Mouse (Mus musculus): ENCODE results near the gene Wnk4. TPM values are rescaled to one million over a fixed set of nuclear protein-coding genes. Genes with fewer than 3 reads are reported as not detected.

Gene Wnk4
- polyA plus RNA-seq, 2 experiments: 5.3 to 6.4 TPM

- peaks cover 20 to 25% of the 10 kb centered on the region in 2 experiments for H3K4me1 ChIP-seq (replicated peaks; ENCODE audit: control insufficient read depth in 2 of 2, insufficient read depth in 2 of 2, low read length in 1 of 2)
- TF ChIP-seq EP300 (IDR thresholded peaks at IDR 0.05; ENCODE audit: low read depth) (no peak), CTCF (IDR thresholded peaks at IDR 0.05; ENCODE audit: low read depth) (no peak)
- peak overlapping the region; percentile 97; the same call in 1 of the 2 replicates for H3K4me2 ChIP-seq (ENCODE audit: low read depth)
- H3K9me3 ChIP-seq (ENCODE audit: control insufficient read depth, low read length): no peaks in the 10 kb centered on the region
- no peak overlapping the region for H3K27ac ChIP-seq
- no peak overlapping the region for H3K9ac ChIP-seq (replicated peaks)
- WGBS (ENCODE audit: insufficient replicate concordance): 14% methylated on average over 32 of the region's 32 CpGs
- DNase-seq (ENCODE audit: low read depth in 3 of 3, low spot score in 3 of 3) (no peak), ATAC-seq (ENCODE audit: insufficient read depth) (no peak)
- no peaks in the 10 kb centered on the region; the same call in 1 of the 2 replicates for H3K36me3 ChIP-seq (replicated peaks; ENCODE audit: control insufficient read depth, insufficient read depth, low read depth)
- no peak overlapping the region for H3K4me3 ChIP-seq (ENCODE audit: insufficient read depth in 1 of 2, low read depth in 2 of 2, low read length in 2 of 2)
- peaks cover 48% of the 10 kb centered on the region for H3K27me3 ChIP-seq (ENCODE audit: control insufficient read depth, insufficient read depth, low read length)
These were observed 3.0 kb downstream of the Wnk4 start for GRCm38 (mm10) chr11:101263138-101263988.

- Histone ChIP-seq H3K4me2 (ENCODE audit: low read depth) (no peak overlapping the region), H3K27ac (no peak overlapping the region), H3K9ac (replicated peaks) (no peak overlapping the region), H3K27me3 (ENCODE audit: control insufficient read depth, insufficient read depth, low read length) (peaks cover 48% of the 10 kb centered on the region), H3K36me3 (replicated peaks; ENCODE audit: control insufficient read depth, insufficient read depth, low read depth) (no peaks in the 10 kb centered on the region; the same call in 1 of the 2 replicates), H3K4me3 (ENCODE audit: insufficient read depth in 1 of 2, low read depth in 2 of 2, low read length in 2 of 2) (no peak overlapping the region), H3K9me3 (ENCODE audit: control insufficient read depth, low read length) (no peaks in the 10 kb centered on the region), H3K4me1 (replicated peaks; ENCODE audit: control insufficient read depth in 2 of 2, insufficient read depth in 2 of 2, low read length in 1 of 2) (peaks cover 14 to 22% of the 10 kb centered on the region in 2 experiments)
- 40% methylated on average over 3 of the region's 3 CpGs for WGBS (ENCODE audit: insufficient replicate concordance)
- no peak for ATAC-seq (ENCODE audit: insufficient read depth)
- TF ChIP-seq CTCF (IDR thresholded peaks at IDR 0.05; ENCODE audit: low read depth): no peak
- no peak for TF ChIP-seq EP300 (IDR thresholded peaks at IDR 0.05; ENCODE audit: low read depth)
- no peak for DNase-seq (ENCODE audit: low read depth in 3 of 3, low spot score in 3 of 3)
These were observed 3.6 kb downstream of the Wnk4 start for GRCm38 (mm10) chr11:101263989-101264280.

DNA sequence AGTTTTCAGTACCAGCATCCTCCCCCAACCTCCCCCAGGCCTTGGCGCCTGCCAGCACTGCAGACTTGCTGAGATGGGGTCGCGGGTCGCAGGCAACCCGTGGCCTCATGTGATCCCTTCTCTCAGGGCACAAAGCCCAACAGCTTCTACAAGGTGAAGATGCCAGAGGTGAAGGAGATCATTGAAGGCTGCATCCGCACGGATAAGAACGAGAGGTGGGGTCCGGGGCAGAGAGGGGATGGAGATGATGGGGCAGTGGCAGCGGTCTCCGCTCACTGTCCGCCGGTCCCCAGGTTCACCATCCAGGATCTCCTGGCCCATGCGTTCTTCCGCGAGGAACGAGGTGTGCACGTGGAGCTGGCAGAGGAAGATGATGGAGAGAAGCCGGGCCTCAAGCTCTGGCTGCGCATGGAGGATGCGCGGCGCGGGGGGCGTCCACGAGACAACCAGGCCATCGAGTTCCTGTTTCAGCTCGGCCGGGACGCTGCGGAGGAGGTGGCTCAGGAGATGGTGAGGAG, 4.6 kb downstream of the Wnk4 start:
- Histone ChIP-seq H3K4me3 (ENCODE audit: insufficient read depth in 1 of 2, low read depth in 2 of 2, low read length in 2 of 2) (no peak overlapping the region), H3K4me1 (replicated peaks; ENCODE audit: control insufficient read depth in 2 of 2, insufficient read depth in 2 of 2, low read length in 1 of 2) (peaks cover 10 to 20% of the 10 kb centered on the region in 2 experiments), H3K4me2 (ENCODE audit: low read depth) (no peak overlapping the region), H3K9ac (replicated peaks) (no peak overlapping the region), H3K9me3 (ENCODE audit: control insufficient read depth, low read length) (no peaks in the 10 kb centered on the region), H3K27me3 (ENCODE audit: control insufficient read depth, insufficient read depth, low read length) (peaks cover 48% of the 10 kb centered on the region), H3K36me3 (replicated peaks; ENCODE audit: control insufficient read depth, insufficient read depth, low read depth) (no peaks in the 10 kb centered on the region), H3K27ac (no peak overlapping the region)
- DNase-seq (ENCODE audit: low read depth in 3 of 3, low spot score in 3 of 3) (no peak), ATAC-seq (ENCODE audit: insufficient read depth) (no peak)
- WGBS (ENCODE audit: insufficient replicate concordance): 11% methylated on average over 31 of the region's 31 CpGs
- TF ChIP-seq EP300 (IDR thresholded peaks at IDR 0.05; ENCODE audit: low read depth): no peak
- no peak for TF ChIP-seq CTCF (IDR thresholded peaks at IDR 0.05; ENCODE audit: low read depth)

- no peak overlapping the region for H3K4me2 ChIP-seq (ENCODE audit: low read depth)
- H3K9ac ChIP-seq (replicated peaks): no peak overlapping the region
- no peak overlapping the region for H3K4me3 ChIP-seq (ENCODE audit: insufficient read depth in 1 of 2, low read depth in 2 of 2, low read length in 2 of 2)
- H3K27ac ChIP-seq: no peak overlapping the region
- H3K36me3 ChIP-seq (replicated peaks; ENCODE audit: control insufficient read depth, insufficient read depth, low read depth): no peaks in the 10 kb centered on the region
- peaks cover 48% of the 10 kb centered on the region for H3K27me3 ChIP-seq (ENCODE audit: control insufficient read depth, insufficient read depth, low read length)
- DNase-seq (ENCODE audit: low read depth in 3 of 3, low spot score in 3 of 3) (no peak), ATAC-seq (ENCODE audit: insufficient read depth) (no peak)
- H3K4me1 ChIP-seq (replicated peaks; ENCODE audit: control insufficient read depth in 2 of 2, insufficient read depth in 2 of 2, low read length in 1 of 2): peaks cover 10 to 21% of the 10 kb centered on the region in 2 experiments
- WGBS (ENCODE audit: insufficient replicate concordance): 42% methylated on average over 6 of the region's 6 CpGs
- no peaks in the 10 kb centered on the region for H3K9me3 ChIP-seq (ENCODE audit: control insufficient read depth, low read length)
- TF ChIP-seq EP300 (IDR thresholded peaks at IDR 0.05; ENCODE audit: low read depth) (no peak), CTCF (IDR thresholded peaks at IDR 0.05; ENCODE audit: low read depth) (no peak)
These were observed 5.5 kb downstream of the Wnk4 start for GRCm38 (mm10) chr11:101265906-101266305.

DNA sequence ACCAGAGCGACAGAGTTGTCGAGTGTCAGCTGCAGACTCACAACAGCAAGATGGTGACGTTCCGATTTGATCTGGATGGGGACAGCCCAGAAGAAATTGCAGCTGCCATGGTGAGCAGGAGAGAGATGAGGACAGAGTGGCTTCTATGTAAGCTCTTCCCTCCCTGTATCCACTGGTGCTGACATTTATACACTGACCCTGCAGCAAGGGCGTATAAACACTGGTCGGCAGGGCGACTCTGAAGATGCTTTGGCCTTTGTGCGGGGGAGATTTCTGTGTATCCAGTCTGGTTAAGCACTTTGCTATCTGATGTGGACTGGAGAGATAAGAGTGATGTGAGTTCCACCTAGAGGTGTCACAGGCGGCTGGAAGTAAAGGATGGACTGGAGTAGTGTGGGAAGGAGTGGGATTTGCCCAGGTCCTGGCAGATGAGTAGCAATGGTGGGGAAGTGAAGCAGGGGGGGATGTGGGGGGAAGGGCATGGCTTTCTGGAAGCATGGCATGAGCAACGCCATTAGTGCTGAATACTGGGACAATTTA, 9.3 kb downstream of the Wnk4 start:
- 19% methylated on average over 10 of the region's 10 CpGs for WGBS (ENCODE audit: insufficient replicate concordance)
- Histone ChIP-seq H3K9ac (replicated peaks) (no peak overlapping the region), H3K9me3 (ENCODE audit: control insufficient read depth, low read length) (no peaks in the 10 kb centered on the region), H3K36me3 (replicated peaks; ENCODE audit: control insufficient read depth, insufficient read depth, low read depth) (no peaks in the 10 kb centered on the region), H3K4me2 (ENCODE audit: low read depth) (no peak overlapping the region), H3K4me1 (replicated peaks; ENCODE audit: control insufficient read depth in 2 of 2, insufficient read depth in 2 of 2, low read length in 1 of 2) (peaks cover 6 to 11% of the 10 kb centered on the region in 2 experiments), H3K27ac (no peak overlapping the region), H3K27me3 (ENCODE audit: control insufficient read depth, insufficient read depth, low read length) (peaks cover 20% of the 10 kb centered on the region), H3K4me3 (ENCODE audit: insufficient read depth in 1 of 2, low read depth in 2 of 2, low read length in 2 of 2) (no peak overlapping the region)
- TF ChIP-seq EP300 (IDR thresholded peaks at IDR 0.05; ENCODE audit: low read depth) (no peak), CTCF (IDR thresholded peaks at IDR 0.05; ENCODE audit: low read depth) (no peak)
- DNase-seq (ENCODE audit: low read depth in 3 of 3, low spot score in 3 of 3) (no peak), ATAC-seq (ENCODE audit: insufficient read depth) (peak; percentile 51; the same call in 1 of the 2 replicates)

Measured in liver, embryonic 14.5 days (tissue).